Mouse (Mus musculus): ENCODE data around the gene Foxo6.

DNA sequence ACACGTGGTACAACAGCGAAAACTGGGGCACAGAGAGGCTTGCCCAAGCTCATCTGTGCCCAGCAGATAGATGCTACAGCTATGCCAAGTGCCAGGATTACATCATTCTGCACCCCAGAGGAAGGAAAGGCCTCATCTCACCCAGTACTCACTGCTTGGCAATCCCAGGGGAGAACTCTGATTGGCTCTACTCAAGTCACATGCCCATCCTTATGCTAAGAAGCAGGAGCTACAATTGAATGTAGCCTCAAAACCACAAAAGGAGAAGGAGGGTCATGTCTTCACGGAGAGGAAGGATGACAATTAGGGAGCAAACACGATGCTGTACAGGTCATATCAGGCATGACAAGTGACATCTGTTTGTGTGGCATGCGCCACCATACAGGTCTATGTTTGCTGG is 26.2 kb upstream of the Foxo6 start:
- TF ChIP-seq CTCF (IDR thresholded peaks at IDR 0.05; ENCODE audit: borderline replicate concordance, insufficient read depth, low read length) = no peak
- no peak for TF ChIP-seq POLR2A (IDR thresholded peaks at IDR 0.05; ENCODE audit: low read depth, low read length)

Data from embryonic fibroblast, embryonic 13.5 days (primary cell).